Mouse (Mus musculus) splenic B cell, adult 2 months (primary cell): Measurements from ENCODE around the gene Plcl1.
A peak's percentile ranks its signal among the peaks of the same experiment; 100 is the strongest.

ENCODE experiments used
- DNase-seq: peaks from one replicate; pipeline ENCODE4 v3.0.0-alpha.2; 2011; ENCODE audit warnings: low read depth, low spot score
- H3K27me3 ChIP-seq: 2 replicates; pipeline ENCODE4 v1.6.1; 2012; ENCODE audit warnings: mild to moderate bottlenecking, low read length, moderate library complexity, mixed read lengths; ENCODE audit not compliant: control insufficient read depth, poor library complexity, insufficient read depth, severe bottlenecking
- H3K36me3 ChIP-seq: 2 replicates; pipeline ENCODE4 v1.6.1; 2012; ENCODE audit warnings: mild to moderate bottlenecking, low read length, moderate library complexity, mixed read lengths; ENCODE audit not compliant: control insufficient read depth, poor library complexity, insufficient read depth, severe bottlenecking

Plcl1 gene

DNA sequence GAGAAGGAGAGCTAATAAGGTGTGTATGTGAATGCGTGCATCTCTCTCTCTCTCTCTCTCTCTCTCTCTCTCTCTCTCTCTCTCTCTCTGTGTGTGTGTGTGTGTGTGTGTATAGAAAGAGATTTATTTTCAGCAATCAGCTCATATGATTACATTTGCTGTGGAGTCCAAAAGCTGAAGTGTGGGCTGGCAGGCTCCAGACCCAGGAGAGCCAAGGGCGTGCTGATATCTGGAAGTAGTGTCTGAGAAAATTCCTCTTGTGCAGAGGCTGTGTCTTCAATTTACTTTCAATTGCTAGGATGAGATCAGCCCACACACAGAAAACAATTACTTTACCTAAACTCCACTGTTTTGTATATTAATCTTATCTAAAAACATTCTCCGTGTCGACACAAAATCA, 179.7 kb downstream of the Plcl1 start:
- Histone ChIP-seq H3K36me3 (no peaks in the 10 kb centered on the region), H3K27me3 (no peaks in the 10 kb centered on the region)
- no peak for DNase-seq

DNA sequence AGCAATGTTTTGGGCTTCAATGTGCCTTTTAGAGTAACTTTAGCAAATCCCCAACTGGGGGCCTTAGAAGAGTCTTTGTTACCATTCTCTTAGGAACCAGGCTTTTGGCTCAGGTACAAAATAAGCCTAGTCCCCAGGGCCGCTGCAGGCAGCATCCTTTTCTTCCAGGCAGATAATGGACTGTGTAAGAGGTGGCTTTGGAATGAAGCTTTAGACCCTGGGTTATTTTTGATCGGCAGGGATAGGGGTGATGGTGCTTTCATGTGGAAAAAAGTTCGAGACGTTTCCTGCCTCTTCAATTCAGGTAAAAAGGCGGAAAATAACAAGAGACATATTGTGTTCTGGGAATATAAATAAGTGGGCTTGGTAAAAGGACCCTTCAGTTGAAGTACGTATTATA, 182.4 kb downstream of the Plcl1 start:
- DNase-seq, result no peak
- H3K36me3 ChIP-seq, result no peaks in the 10 kb centered on the region
- no peaks in the 10 kb centered on the region for H3K27me3 ChIP-seq

DNA sequence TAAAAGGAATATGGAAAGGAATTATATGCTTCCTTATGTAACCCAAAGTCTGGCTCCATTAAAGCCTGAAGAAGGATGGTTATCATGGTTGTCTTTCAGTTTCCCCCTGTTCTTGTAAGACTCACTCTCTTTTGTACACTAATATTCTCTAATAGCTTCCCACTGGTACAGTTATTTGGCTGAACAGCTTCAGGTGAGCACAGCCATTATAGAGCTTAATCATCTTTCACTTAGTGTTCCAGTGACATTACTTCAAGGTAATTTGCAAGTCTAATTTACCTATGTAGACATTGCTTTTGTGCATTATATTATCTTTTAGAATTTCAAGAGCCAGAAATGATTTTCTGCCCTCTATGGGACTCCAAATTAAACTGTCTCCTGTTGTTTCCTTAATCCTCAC, 184.3 kb downstream of the Plcl1 start:
- H3K36me3 ChIP-seq, result no peaks in the 10 kb centered on the region
- DNase-seq, result no peak
- no peaks in the 10 kb centered on the region for H3K27me3 ChIP-seq

DNA sequence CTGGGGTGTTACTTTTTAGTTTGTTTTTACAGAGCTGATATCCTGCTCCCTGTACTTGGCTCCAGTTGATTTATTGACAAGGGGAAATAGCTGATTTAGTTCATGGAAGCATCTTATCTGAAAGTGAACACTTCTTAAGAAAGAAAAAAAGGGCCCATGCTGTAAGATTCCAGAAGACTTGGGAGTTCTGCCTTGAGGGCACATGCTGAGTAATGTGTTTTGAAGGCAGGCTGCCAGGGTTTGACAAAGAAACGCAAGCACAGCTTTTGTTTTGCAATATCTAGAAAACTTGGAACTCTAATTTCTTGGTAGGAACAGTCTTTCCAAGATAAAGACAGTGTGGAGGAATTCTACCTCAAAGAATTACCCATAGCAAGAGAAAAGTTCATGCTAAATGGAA, 194.8 kb downstream of the Plcl1 start:
- Histone ChIP-seq H3K27me3 (no peaks in the 10 kb centered on the region), H3K36me3 (no peaks in the 10 kb centered on the region)
- no peak for DNase-seq

DNA sequence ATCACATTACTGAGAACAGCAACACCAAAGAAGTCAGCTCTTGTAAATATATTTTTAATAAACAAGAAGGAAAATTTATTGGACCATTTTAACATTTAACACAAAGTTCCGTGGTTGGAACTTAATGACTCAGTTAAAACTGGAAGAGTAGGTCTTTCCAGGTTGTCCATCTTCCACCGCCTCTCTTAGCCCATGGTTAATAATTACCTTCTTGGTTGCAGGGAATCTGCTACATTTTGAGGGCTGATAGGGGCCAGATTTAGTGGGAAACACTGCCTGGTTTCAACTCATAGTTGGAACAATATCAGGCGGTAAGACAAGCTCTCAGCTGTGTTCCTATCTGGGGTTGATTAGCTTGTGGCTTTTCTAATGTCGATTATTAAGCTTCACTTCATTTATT, 198.9 kb downstream of the Plcl1 start:
- Histone ChIP-seq H3K36me3 (no peaks in the 10 kb centered on the region), H3K27me3 (no peaks in the 10 kb centered on the region)
- DNase-seq, result no peak

- H3K36me3 ChIP-seq, result no peaks in the 10 kb centered on the region
- no peak for DNase-seq
- no peaks in the 10 kb centered on the region for H3K27me3 ChIP-seq
Measured at GRCm38 (mm10) chr1:55605450-55605849, 199.7 kb downstream of the Plcl1 start.

GRCm38 (mm10) chr1:55605956-55606355, 200.2 kb downstream of the Plcl1 start:
- no peak for DNase-seq

GRCm38 (mm10) chr1:55606405-55606804, 200.7 kb downstream of the Plcl1 start:
- no peak for DNase-seq
- H3K36me3 ChIP-seq, result no peaks in the 10 kb centered on the region

More at GRCm38 (mm10) chr1:55605956-55606355, 200.2 kb downstream of the Plcl1 start:
- H3K27me3 ChIP-seq, result no peaks in the 10 kb centered on the region
- H3K36me3 ChIP-seq, result no peaks in the 10 kb centered on the region

GRCm38 (mm10) chr1:55612759-55613328, 207.1 kb downstream of the Plcl1 start:
- peak; percentile 45 for DNase-seq
- Histone ChIP-seq H3K27me3 (no peaks in the 10 kb centered on the region), H3K36me3 (no peaks in the 10 kb centered on the region)

More at GRCm38 (mm10) chr1:55606405-55606804, 200.7 kb downstream of the Plcl1 start:
- no peaks in the 10 kb centered on the region for H3K27me3 ChIP-seq

DNA sequence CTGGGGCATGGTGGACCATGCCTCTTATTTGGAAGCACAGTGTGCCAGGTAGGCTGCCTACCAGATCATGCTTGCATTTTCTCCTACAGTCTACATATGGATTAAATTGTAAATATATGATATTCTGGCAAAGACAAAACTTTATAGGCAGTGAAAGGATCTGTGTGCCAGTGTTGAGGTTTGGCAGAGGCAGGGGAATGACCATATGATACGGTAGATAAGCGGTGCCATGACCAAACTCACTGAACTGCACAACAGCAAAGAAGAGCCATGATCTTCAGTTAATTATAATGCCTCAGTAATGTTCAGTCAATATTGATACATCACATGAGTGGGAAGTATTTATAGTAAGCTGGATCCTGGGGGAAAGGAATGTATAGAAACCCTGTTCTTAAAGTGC, 212.1 kb downstream of the Plcl1 start:
- Histone ChIP-seq H3K27me3 (no peaks in the 10 kb centered on the region), H3K36me3 (no peaks in the 10 kb centered on the region)
- no peak for DNase-seq

GRCm38 (mm10) chr1:55618617-55619286, 213.0 kb downstream of the Plcl1 start:
- H3K27me3 ChIP-seq, result no peaks in the 10 kb centered on the region
- DNase-seq, result no peak
- no peaks in the 10 kb centered on the region for H3K36me3 ChIP-seq

GRCm38 (mm10) chr1:55631496-55631895, 225.8 kb downstream of the Plcl1 start:
- Histone ChIP-seq H3K36me3 (no peaks in the 10 kb centered on the region), H3K27me3 (no peaks in the 10 kb centered on the region)
- DNase-seq, result no peak

- Histone ChIP-seq H3K27me3 (no peaks in the 10 kb centered on the region), H3K36me3 (no peaks in the 10 kb centered on the region)
- no peak for DNase-seq
Measured at GRCm38 (mm10) chr1:55632024-55632423, 226.3 kb downstream of the Plcl1 start.

DNA sequence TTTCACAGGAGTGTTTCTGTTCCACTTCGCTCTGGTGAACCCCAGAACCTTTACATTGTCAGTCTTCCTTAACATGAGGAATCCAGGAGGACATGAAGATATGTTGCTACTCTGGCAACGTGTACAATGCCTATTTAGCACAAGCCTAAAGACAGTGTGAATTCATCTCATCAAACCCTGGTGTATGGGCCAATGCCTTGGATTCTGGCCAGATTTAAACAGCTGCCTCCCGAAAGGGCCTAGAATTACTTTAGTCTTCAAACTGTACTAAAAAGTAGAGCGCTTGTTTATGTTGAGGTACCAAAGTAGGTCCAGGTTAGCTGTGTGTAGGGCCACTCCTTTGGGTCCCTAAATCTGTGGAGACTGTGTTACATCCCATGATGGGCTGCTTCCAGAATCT, 227.6 kb downstream of the Plcl1 start:
- no peaks in the 10 kb centered on the region for H3K27me3 ChIP-seq
- DNase-seq, result no peak

GRCm38 (mm10) chr1:55659518-55660210, 253.9 kb downstream of the Plcl1 start:
- DNase-seq, result no peak
- no peaks in the 10 kb centered on the region for H3K36me3 ChIP-seq
- no peaks in the 10 kb centered on the region for H3K27me3 ChIP-seq

More for the DNA sequence above, 227.6 kb downstream of the Plcl1 start:
- H3K36me3 ChIP-seq, result no peaks in the 10 kb centered on the region
